Mouse (Mus musculus) gastrocnemius, adult 8-10 months (tissue): ENCODE measurements around the gene Chmp1a. TPM values are rescaled to one million over a fixed set of nuclear protein-coding genes. Genes with fewer than 3 reads are reported as not detected.
A peak's percentile ranks its signal among the peaks of the same experiment; 100 is the strongest.
"Not testable (repeated sequence)": the region's sequence is repeated elsewhere in the genome, so short reads cannot be mapped to it uniquely, and the experiment has no call there.

Experiments
- DNase-seq, 2 experiments: peaks; one replicate each; pipeline ENCODE4 v3.0.0; 2022; ENCODE audit warnings: low spot score in 2 of 2
- total RNA-seq, 4 experiments: library from RNA; stranded (reverse); gene quantifications; 2 replicates each; pipeline ENCODE4 v1.2.4; 2022

Chmp1a gene
- total RNA-seq, 4 experiments from 2014 or later = 51.5 to 60.8 (median 56.0) TPM

DNA sequence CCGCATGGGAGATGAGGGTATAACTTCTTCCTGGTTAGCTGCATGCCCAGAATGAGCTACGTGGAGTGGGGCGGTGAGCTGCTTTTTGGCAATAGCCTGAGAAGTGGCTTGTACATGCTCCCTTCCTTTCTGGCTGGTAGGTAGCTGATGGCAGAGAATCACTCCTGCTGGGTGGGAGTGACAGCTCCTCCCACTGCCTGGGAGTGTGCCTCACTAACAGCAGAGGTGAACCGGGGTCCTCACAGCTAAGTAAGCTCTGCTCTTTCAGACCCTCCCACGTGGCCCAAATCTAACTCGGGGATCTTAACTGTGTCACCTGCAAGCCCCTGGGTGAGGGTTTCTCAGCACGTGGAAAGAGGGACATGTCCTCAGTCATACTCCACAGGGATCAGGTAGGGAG is 20.0 kb upstream of the Chmp1a start:
- DNase-seq = no peak

DNA sequence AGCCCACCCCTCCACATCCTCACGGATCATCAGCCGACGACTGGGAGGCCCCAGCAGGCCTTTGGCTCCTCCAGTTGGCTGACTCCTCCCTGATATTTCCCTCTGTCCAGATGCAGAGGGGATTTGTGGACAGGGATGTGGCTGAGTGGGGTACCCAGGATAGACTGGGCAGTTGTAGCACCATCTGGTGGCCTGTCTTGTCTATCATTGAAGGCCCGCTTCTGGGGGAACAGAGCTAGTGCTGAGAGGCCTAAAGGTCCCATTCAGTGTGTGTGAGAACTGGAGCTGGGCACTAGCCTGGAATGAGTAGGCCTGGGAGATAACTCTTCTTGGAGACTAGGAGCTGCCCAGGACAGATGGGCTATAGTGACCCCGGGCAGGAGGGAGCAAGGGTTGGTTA is 19.2 kb upstream of the Chmp1a start:
- DNase-seq = no peak

DNA sequence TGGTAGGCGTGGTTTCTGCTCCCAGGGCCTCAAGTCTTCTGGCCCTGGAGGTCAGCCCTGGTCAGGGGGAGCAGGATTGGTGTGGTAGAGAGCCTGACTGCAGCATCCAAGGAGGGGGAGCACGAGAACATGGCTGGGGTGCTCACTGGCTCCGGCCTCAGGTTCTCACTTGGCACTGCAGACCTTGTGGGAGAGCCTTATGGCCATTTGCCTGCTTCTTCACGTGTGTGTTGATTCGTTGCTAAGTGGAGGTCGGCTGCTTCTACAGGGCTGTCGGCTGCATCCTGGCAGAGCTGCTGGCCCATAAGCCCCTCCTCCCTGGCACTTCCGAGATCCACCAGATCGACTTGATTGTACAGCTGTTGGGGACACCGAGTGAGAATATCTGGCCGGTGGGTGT is 17.8 kb upstream of the Chmp1a start:
- DNase-seq = not testable (repeated sequence)

DNA sequence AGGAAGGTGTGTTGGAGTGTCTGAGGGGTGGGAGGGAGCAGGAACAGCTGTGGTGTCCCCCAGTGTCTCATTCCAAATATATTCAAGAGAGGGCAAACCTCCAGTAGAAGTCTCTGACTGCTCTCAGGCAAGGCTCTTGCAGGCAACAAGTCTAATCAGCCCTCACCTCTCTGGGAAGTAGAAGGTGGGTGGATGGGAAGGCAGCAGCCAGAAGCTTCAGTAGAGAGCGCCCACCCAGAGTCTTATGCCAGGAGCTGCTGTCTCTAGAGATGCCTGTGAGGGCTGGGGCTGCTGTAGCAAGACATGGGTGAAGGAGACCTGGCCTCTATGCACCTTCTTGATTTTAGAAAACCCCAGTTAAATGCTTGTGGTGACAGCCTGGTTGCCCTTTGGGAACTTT is 15.9 kb upstream of the Chmp1a start:
- DNase-seq = no peak

DNA sequence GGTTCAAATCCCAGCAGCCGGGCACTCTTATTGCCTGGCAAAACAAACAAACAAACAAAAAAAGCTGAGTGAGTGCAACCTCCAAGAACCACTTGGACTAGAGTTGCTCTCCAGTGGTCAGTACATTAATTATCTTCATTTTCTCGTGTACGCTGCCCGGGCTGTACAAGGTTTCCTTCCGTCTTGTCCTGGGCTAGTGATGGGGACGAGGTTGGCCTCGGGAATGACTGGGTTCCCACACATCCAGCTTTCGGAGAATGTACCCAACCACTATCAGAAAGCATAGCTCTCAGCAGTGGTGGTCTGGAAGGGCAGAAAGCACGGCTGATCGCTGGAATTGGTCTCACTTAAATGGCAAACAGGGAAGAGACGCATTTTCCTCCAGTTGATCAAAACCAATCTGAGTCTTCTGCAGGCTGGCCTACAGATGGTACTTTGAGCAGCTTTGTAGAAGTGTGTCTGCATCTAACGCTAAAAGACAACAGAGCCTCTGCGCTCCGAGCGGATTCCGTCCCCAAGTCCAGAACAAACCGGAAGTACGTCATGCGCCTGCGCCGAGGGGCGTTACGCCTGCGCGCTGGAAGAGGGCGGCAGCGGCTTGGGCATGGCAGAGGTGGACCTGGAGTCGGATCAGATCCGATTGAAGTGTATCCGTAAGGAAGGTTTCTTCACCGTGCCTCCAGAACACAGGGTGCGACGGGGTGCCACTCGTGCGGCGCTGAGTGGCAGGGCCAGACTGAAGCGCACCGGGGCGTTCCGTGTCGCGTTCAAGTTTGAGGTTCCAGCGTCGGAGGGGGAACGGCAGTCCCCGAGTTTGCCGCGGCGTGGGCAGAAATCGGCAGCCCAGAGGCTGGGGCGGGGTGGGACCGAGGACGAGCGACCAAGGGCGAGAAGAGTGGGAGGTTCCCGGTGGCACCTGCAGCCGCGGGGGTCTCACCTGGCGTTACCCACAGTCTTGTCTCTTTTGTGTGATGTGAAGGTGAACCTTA is 12.0 kb upstream of the Chmp1a start, which contains the start of gene Cdk10:
Gene Cdk10 (plus strand): TSS at position 565 of the 989 bp plus-strand sequence.
- DNase-seq = peak; percentile 77 to 83

DNA sequence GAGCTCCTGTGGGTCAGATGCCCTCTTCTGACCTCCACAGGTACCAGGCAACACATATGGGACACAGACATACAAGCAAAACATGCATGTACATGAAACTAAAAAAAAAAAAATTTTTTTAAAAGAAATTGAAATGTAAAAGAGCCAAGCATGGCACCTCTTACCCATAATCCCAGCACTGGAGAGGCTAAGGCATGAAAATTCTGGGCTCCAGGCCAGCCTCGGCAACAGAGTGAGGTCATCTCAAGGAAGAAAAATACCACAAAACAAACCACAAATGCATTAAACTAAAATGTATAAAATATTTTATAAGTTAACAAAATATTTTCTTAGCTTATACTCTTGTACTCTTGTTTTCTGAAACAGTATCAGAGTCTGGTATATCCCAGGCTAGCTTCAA is 8.4 kb upstream of the Chmp1a start:
- no peak for DNase-seq

DNA sequence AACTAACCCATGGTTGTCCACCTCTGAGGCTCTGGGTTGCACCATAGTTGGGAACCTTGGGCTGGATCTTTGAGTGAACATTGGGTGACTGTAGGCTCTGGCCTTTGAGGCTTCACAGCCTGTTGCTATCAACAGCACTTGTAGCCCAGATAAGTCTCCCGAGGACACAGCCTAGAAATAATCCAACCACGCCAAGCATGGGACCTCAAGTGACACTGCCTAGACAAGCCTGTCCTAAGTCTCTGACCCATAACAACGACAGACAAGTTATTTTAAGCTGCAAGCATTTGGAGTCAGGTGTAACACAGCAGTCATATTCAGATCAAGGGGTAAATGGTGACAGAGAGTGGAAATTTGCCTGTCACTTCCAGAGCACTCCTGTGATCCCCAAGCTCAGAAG is 2.9 kb upstream of the Chmp1a start:
- no peak for DNase-seq

DNA sequence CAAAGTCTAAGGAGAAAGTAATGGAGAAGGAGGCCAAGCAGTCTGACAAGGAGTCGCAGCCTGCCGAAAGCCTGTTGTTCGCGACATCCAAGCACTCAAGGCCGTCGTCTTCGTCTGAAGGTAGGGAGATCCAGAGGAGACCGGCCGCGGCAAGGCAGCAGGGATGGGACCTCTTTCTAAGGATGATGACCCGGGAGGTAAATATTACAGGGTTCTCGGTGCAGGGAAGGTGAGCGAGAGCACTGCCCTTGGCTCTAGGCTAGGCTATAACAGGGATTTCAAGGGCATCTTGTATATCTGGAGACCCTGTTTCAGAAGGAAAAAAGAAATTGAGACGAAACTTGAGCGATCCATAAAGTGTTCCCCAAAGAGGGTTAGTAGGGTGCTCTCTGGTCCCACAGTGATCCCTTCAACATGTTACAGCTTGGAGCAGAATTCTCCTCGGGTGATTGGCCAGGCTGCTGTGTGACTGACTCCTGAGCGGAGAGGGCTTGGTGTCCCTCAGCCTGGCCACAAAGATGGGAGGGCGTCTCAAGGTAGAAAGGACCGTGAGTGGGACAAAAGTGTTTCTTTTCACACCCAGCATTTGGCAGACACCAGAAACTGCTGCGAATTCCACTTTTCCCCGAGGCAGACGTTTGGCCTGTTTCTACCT is 682 bp upstream of the Chmp1a start:
- no peak for DNase-seq

DNA sequence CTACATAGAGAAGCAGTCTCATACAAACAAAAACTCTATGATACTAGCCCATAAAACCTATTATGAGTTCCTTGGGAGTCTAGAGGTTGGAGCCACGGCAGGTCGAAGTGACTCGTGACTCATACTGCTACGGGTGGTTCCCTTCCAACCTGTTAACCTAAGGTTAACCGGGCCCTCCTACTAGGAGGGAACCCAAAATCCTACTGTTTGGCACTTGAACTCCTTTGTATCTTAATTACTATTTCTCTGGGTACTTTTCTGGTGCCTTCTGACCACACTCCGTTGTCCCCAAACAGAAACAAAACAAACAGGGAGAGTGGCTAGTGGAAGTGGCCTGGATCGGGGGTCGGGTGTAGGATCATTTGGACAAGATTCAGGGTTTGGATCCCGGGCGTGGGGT is 687 bp downstream of the Chmp1a start:
- no peak for DNase-seq

DNA sequence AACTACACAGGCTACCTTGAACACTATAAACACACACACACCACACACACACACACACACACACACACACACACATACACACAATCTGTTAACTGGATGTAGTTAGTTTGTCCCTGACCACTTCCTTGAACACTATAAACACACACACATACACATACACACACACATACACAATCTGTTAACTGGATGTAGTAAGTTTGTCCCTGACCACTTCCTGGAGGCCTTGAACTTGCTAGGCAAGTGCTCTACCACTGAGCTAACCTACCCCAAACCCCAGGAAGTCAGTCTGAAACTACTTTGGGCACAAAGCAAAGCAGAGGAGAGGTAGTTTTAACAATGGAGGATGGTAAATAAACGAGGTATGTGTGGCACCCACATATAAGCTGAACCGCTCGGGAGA is 9.0 kb downstream of the Chmp1a start:
- DNase-seq = no peak

DNA sequence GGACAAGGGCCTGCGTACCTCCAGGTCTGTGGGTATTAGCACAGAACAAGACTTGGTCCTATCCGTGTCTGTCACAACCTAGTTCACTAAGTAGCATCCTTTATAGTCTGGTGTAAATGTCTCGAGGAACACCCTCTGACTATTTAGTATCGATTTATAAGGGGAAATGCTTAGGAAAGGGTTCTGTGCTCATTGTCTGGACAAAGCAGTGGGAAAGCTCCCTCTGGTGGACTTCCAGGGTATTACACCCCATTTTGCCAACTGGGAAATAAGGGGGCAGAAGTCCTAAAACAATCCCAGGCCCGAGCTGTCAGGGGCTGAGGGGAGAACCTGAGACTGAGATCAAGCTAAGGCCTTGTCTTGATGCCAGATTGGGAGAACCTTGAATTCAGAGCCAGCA is 10.3 kb downstream of the Chmp1a start:
- peak in 1 of 2 experiments; percentile 32 for DNase-seq

DNA sequence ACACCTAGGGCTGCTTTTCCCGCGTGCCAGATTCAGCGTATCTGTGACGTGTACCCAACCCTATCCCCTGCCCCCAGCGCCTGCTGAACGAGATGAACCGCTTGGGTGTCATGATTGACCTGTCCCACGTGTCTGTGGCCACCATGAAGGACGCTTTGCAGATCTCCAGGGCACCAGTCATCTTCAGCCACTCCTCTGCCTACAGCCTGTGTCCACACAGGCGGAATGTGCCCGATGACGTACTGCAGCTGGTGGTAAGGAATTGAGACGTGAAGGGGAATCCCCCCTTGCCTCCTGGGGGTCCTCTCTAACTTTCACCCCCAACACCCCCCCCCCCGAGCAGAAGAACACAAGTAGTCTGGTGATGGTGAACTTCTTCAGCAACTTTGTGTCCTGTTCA is 12.7 kb downstream of the Chmp1a start:
- DNase-seq = no peak

DNA sequence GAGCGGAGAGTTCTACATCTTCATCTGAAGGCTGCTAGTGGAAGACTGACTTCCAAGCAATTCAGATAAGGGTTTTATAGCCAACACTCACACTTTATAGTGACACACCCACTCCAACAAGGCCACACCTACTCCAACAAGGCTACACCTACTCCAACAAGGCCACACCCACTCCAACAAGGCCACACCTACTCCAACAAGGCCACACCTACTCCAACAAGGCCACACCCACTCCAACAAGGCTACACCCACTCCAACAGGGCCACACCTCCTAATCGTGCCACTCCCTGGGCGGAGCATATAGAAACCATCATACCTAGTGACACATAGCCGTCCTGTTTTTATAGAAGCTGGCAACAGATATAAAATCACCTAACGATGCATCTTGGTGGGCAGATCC is 15.5 kb downstream of the Chmp1a start:
- DNase-seq = not testable (repeated sequence)

DNA sequence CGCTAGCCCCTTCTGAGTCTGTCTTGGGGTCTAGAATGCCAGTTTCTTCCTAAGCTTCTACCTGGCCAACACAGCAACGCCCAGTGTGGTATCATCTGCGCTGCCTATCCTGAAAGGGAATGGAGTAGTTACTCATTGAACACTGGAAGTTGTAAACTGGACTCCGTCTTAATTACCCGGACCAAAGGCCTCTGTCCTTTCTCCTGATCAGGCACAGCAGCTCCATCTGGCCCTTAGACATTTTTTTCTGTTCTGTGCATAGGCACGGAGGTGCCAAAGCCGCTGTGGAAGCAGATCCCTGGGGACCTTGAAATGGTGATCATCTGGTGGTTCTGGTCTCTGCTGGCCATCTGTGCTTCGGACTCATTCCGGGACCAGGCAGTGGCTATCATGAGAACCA is 18.8 kb downstream of the Chmp1a start:
- no peak for DNase-seq

DNA sequence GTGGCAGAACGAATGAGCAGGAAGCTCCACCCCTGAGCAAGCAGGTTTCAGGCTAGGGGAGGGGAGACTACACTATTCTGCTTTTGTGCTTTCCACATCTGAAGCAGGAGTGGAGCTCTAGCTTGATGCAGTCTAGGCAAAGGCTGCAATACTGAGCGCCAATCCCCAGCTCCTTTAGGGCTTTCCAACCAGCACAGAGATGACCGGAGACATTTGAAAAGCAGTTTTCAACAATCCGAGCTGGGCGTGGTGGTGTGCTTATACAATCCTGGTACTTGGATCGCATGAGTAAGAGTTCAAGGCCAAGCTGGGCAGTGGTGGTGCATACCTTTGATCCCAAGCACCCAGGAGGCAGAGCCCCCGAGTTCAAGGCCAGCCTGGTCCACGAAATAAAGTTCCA is 20.7 kb downstream of the Chmp1a start:
- DNase-seq = no peak

DNA sequence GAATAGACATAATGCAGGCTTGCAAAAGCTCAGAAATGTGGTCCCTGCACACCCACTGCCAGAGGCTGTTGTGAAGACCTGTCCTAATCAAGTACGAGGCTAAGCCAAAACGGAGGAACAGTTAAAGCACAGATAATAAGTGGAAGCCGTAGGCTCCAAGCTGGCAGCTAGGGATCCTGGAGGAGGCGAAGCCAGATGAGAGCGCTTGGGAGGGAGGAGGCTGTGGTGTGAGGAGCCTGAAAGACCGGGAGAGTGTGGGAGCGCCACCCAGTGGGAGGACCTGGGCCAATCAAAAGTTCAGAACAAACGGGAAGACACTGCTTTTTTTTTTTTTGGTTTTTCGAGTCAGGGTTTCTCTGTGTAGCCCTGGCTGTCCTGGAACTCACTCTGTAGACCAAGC is 21.9 kb downstream of the Chmp1a start:
- peak; percentile 67 to 72 for DNase-seq

DNA sequence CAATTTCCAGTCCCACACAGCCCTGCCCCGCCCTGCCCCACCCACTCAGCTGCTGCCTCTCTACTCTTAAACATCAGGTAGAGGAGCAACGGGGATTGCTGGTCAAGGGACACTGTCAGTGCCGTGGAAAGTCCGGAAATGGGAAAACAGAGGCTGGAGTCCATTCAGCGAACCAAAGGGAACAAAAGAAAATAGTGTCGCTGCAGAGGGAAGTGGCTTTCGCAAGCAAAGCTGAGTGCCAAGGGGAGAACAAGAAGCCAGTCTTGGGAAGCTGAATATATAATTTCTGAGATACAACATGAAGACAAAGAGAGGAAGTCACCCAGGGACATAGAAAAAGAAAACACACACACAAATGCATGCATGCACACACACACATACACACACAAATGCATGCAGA is 23.7 kb downstream of the Chmp1a start:
- DNase-seq = no peak

DNA sequence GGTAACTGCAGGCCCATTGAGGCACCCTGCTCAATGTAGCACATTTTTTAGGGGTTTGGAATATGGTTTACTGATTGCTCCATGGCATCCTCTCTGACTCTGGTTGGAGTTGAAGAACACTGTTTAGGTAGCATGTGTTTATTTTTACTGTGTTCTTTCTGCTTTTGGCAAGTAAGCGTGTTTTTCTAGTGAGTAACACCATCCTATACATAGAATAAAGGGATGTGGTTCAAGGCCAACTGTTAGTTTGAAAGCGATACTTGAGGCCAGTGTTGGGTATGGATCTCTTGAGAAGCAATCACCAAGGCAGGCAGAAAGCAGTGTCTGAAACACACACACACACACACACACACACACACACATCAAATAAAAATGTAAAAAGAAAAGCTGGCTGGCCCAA is 24.6 kb downstream of the Chmp1a start:
- no peak for DNase-seq

DNA sequence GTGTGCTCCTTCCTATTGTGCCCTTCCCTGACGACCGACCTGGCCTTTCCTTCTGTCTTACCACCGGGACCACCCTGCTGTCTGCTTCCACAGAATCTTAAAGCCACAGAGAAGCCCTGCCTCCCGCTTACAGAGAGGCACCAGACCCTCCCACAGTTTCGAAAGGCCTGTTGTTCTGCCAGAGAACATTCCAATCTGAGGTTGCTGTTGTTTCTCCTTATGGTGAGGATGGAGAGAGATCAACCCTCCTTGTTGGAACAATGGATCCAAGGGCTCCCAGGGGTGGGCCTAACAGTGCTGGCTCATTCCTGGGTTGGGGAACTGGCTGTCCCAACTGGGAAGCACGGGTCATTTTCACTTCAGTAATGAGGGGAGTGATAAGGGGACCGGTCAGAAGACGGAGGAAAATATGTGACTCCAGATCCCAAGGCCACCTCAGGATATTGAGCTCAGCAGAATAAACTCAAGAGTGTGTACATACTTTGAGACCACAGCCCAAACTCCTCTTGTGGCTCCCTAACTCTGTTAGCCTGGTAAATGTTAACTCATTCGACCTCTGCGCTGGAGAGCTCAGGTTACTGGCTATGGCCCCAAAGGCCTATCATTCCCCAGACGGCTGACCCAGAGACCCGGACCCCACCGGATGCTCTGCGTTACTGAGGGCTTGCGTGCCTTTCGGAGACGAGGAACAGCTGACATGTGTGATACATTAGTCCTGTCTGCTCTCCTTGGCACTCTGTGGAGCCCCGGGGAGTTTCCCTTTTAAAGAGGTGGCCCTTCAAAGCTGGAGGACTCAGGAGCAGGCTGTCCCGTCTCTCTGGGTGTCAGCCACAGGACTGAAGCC is 26.8 kb downstream of the Chmp1a start, which contains the start of gene Dpep1:
Gene Dpep1 (plus strand): TSS at position 677 of the 844 bp plus-strand sequence.
- peak; percentile 45 to 56 for DNase-seq

DNA sequence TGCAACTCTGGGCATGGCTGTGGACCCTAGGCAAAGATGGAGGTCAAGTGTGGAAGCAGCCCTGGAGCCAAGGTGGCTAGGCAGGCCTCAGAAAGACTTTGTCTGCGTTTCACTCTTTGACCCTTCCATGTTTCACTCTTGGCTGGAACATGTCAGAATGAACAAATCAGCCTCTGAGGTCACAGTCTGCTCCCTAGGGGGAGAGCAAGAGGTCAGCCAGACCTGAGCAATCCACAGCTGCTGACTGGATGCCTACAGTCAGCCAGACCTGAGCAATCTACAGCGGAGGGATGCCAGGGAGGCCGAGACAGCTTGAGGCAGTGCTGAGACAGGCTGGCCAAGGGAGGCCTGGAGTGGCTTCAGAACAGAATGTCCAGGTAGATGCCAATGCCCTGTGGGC is 31.2 kb downstream of the Chmp1a start:
- DNase-seq = peak; percentile 56 to 59

DNA sequence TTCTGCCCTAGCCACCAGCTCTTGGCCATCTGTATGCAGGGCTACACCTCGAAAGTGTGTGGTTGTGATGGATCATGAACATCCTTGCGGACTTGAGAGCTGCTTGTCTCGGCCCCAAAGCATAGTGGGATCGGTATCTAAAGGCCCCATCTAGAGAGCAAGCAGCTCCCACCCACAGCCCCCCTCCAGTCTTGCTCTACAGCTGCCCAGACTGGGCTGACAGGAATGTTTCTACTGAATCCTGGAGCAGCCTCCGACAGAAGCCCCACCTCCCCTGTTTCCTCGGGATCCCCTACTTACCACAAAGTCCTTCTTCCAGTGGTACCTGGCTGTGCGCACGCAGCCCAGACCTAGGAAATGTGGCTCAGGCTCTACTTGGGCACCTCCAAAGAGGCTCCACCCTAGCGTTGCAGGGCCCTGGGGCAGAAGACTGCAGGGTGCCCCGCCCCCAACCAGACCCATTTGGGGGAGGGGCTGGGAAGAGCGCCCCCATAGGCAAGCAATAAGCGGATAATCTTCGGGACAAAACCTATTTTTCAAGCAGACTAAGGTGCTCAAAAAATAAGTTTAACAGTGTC is 54.6 kb downstream of the Chmp1a start, which contains the start of gene Sult5a1:
Gene Sult5a1 (minus strand): TSS at position 428 of the 578 bp plus-strand sequence.
- DNase-seq = peak in 1 of 2 experiments; percentile 3
